Mouse (Mus musculus): ENCODE results near the gene Man1a.

DNA sequence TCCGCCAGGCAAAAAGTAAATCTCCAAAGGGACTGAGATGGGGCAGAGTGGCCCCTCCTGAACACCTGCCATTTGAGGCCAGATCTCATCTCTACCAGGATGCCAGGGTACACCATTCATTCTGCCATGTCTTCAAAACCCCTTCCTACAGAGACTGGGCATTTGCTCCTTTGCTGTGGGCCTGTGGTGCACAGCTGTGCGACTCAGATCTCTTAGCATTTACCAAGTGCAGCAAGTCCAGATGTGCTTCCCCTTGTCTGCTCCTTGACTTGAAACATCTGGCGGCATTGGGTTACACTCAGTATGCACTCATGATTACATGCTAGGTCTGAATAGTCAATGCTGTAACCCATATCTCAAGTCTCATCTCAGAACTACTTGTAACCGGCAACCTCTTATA lies 28.5 kb downstream of the Man1a start:
- TF ChIP-seq CTCF (IDR thresholded peaks at IDR 0.05; ENCODE audit: insufficient read depth, low read length) (no peak), POLR2A (IDR thresholded peaks at IDR 0.05; ENCODE audit: borderline replicate concordance, extremely low read depth, low read depth, low read length) (no peak)

Measured in lung, adult 2 months (tissue).